Mouse (Mus musculus) regulatory T cell (primary cell): ENCODE data around the gene Hps6.

ENCODE experiments used
- in situ Hi-C: fragments of 300-600 bp; cut with MboI, MseI; formaldehyde crosslinking; loops from one replicate; pipeline ENCODE4 v1.15.1; 2025; ENCODE audit warnings: high pct_unique_total_duplicates

Gene Hps6

DNA sequence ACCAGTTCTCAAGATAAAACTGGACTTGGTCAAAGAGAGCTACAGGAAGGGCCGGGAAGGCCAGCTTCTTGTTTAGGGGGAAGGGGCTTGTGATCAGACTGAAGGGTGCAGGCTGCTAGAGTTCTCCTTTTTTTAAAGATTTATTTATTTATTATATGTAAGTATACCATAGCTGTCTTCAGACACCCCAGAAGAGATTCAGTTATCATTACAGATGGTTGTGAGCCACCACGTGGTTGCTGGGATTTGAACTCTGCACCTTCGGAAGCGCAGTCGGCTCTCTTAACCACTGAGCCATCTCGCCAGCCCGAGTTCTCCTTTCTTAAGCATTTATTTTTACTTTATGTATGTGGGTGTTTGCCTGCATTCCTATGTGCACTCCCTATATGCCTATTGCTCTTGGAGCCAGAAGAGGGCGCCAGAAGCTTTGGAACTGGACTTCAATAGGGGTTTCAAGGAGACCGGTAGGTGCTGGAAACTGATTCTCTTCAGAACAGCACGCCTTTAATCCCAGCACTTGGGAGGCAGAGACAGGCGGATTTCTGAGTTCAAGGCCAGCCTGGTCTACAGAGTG, 25.5 kb downstream of the Hps6 start:
- in situ Hi-C loops, result no loop called here

DNA sequence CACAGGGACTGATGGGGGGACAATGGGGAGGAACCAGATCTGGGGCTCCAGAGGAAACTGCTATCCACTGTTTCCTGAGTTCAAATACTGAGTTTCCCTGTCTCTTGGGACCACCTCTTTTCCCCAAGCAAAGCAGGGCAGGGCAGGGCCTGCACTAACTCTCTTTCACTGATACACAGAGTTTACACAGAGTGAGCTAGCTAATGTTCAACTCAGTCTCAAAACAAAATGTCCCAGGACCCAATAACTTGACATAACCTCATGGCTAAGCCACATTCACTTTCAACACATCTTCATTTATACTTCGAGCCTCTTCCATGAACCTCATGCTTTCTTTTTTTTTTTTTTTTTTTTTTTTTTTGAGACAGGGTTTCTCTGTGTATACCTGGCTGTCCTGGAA, 26.3 kb downstream of the Hps6 start:
- in situ Hi-C loops, result no loop called here

DNA sequence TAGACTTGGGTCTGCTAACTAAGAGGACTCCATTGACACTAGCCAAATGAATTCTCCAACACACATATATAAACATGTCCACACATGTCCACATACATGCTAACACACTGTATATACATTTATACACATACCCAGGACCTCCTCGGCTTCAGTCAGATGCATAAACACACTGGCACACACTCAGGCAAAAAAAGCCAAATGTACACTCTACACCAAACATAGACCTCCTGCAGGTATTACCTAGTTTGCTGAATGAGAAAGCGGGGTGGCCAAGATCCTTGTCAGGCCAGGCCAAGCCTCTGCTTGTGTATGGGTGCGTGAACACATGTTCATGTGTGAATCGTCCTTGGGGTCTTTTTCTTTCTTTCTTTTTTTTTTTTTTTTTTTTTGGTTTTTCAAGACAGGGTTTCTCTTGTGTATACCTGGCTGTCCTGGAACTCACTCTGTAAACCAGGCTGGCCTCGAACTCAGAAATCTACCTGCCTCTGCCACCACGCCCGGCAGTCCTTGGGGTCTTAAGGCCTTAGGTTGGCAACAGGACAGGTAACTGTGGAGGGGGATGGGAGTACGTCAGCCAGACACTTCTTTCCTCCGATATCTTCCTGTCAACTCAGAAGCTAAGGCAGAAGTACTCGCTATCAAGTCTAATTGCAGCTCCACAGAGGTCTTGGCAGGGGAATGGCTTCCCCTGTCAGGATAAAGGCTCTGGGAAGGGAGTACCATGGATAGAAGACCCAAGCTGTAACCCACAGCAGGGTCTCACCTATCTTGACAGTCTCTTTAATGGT, 27.1 kb downstream of the Hps6 start:
- in situ Hi-C loops, result no loop called here

DNA sequence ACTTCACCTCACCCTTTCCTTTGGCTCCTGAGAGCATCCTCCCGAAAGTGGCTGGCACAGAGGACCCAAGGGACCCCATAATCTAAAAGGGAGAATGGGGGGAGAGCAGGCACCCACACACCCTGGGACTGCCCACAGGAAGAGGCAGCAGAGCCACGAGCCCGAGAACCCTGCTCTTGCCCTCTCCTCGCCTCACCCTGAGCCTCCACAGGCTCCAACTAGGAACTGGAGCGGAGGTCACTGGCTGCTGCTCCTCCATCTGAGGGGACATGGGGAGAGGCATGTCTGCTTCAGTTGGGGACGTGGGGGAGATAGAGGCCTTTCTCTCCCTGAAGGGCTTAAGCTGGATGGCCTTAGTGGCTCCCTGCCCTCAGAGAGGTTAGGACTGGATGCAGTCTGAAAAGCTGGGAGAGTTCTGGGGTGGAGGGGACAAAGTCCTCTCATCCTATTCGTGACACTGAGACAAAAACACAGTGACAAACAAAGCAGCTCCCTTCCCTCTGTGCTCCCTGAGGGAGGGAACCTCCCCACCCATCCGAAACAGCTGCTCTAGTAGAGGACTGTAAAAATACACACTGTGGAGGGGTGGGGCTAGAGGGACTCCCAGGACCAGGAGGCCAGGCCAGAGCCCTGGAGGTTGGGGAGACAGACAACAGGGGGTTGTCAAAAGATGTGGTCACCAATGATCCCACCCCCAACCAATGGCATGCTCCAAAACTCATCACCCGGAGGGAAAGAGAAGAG, 28.6 kb downstream of the Hps6 start:
- in situ Hi-C loops, result no loop called here

DNA sequence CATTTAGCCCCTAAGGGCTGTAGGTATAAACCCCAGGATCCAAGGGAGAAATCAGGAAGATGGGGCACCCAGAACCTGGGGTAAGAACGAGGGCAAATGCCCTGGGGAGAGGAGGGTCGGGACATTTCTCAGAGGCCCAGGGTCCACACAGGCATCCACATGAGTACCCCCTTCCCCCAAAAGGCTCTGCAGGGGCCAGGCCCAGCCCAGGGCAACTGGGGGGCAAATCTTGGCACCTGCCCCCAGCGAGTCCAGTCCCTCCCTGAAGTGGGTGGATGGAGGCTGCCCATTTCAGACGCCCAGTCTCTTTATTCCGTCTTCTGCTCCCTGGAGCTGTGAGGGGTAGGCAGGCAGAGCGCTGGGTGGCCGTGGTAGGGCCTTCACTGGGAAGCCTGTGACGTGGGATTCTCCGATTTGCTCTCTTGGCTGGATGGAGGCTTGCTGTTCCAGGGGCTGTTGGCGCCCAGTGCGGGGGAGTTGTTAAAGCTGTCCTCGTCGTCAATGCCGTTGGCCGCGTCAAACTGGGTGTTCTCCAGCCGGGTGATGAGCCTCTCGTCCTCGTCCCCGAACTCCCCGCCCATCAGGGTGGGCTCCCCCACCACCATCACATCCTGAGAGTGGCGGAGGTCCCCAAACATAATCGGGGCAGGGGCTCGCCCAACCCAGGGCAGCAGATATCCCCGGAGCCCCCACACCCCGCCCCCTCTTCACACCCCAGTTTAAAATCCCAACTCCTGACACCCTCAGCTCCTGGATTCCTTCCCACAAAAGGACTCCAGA, 29.6 kb downstream of the Hps6 start:
- in situ Hi-C loops, result no loop called here

DNA sequence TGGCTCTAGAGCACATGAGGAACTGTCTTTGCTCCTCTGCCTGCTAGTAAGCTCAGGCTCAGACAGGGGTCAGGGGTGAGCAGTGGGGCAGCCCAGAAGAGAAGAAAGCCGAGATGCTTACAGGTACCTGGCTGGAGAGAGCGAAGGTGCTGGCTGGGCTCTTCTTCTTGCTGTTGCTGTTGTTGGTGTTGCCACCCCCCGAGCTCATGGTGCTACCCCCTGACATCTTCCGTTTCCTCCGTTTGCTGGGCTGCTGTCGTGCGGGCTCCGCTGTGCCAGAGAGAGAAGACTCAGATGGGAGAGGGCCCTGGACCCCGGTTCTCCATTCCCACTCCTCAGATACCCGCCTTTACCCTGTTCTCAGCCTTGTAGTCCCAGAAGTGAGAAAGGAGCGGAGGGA, 30.6 kb downstream of the Hps6 start:
- in situ Hi-C loops, result no loop called here

DNA sequence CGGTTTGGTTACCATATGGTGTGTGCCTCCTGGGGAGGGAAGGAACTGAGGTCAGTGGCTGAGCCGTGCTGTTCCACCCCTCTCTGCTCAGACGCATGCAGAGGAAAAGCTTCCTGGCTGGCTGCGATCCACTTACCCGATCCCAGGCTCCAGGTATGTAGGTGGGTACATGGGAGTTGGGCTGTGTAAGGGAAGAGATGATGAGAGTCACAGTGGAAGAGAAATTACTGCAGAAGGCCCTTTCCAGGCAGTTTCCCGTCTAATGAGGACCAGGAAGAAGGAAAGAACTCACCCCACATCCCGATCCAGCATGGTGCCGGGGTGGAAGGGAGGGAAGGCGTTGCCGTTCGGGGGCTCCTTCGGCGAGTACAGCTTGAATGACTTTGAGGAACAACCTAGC, 32.7 kb downstream of the Hps6 start:
- in situ Hi-C loops, result no loop called here

DNA sequence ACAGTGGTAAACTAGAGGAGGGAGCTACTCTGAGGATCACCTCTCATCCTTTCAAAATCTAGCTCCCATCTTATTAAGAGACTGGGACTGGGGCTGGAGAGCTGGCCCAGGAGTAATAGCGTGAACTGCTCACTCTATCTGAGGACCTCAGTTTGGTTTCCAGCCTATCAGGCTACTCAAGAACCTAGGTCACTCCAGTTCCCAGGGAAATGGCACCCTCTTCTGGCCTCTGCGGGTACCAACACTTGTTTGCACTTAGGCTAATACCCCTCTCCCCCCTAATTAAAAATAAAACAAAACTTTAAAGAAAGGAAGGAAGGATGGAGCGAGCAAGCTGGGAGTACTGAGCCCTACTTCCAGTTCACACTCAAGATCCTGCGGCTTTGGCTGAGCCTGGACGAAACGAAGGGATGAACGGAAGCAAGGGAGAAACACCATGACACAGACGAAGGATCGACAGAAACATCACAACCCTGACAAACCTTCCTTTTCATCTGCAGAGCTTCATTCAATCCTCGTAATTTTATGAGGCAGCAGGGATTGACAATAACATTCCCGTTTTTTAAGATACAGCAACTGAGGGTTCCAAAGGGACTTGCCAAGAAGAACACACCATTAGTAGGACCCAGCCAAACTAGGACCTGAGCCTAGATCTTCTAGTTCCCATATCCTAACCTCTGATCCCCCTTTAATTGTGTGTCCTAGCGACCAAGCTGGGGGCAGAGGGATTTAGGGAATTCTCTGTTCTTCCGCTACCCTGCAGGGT, 33.4 kb downstream of the Hps6 start:
- in situ Hi-C loops, result no loop called here

DNA sequence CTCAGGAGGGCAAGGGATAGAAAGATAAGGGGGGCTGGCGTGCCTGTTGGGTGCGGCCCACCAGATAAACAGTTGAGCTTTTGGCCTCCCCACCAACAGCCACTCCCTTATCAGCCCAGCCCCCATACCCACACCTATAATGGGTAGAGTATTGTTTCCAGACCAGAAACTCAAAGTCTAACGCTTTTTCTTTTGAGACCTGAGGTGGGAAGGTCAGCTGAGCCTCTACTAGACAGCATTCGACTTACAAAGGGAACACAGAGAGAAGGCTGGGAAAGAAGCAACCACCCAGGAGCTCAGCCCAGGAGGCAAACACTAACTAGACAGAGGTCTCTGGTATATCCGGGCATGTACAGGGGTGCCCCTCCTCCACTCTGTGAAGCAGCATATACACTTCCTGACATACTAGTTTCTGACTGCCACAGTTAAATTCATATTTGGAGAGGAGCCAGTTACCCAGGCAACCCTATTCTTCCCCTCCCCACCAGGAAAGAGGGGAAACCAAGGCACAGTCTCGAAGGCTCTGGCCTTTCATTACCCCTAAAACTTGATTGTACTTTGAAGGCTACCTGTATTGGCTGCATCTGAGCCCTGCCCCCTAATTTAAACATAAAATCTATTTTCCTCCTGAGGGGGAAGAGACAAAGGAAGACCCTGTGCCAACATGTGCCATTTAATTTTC, 34.1 kb downstream of the Hps6 start:
- in situ Hi-C loops, result no loop called here

DNA sequence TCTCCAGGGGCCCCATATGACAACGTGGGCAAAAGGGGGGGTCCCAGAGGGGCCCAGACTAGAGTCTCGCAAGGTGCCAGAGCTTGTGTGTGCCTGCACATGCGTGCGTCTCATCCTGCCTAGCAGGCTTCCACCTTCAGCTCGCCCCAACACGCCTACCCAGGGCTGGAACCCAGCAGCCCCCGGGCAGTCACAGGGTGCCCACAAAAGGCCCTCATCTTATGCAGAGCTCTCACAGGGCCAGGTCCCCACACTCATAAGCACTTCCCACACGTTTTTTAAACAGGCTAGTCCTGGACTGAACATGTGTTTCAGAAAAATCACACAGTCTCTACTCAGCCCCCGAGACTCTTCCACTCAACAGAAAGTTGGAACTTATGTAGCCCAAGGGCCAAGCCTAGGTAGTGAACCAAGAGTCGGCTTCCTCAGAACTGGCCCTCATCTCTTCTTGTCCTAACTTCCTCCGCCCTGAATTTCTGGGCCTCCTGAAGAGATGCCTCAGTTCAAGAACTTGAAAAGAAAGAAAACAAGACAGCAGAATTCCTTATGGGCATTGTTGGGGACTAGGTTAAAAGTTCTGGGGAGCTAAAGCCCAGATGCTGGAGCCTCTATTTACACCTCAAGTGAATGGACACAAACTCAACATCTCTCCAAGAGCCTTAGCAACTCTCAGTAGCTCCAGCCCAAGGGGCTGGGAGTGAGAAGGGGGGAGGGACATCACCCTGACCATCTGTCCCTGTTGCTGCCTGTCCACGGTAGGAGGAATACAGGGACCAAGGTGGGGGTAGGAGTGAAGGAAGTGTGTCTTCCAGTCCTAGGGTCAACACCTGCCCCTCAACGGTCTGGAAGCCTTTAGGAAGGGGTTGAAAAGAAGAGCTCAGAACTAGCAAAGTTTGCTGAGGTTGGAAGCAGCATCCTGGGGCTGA, 34.9 kb downstream of the Hps6 start:
- in situ Hi-C loops, result no loop called here

DNA sequence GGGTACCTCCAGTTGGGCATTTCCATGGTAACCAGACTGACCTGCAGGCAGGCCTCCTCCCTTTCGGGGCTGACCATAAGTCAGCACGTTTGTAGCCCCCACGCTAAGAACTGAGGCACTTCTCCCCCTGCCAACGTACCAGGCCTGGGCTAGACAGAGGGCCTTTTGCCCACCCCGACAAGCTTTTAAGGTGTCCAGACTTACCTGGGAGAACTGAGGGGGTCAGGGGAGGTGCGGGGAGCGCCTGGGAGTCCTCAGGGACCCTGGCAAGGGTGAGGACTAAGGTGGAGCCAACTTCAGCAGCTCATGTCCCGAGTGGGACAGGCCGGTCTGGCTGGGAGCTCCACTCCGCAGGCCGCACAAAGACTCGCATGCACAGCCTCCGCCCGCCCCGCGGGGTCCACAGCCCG, 35.5 kb downstream of the Hps6 start:
- in situ Hi-C loops, result no loop called here

DNA sequence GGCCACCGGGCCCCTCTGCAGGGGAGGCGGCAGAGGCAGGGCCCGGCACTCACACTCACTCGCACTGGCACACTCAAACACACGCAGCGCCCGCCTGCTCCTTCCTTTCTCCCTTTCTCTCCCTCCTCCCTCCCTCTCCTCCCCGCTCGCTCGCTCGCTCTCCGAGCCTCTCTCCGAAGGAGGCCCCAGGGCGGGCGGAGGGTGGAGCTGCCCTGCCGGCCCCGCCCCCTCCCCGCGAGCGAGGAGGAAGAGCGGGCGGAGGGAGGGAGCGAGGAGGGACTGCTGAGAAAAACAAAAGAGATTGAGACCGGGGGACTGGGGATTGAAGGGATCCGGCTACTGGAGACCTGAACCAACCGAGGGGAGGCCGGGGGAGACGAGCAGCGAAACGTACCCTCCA, 36.2 kb downstream of the Hps6 start:
- in situ Hi-C loops, result no loop called here

DNA sequence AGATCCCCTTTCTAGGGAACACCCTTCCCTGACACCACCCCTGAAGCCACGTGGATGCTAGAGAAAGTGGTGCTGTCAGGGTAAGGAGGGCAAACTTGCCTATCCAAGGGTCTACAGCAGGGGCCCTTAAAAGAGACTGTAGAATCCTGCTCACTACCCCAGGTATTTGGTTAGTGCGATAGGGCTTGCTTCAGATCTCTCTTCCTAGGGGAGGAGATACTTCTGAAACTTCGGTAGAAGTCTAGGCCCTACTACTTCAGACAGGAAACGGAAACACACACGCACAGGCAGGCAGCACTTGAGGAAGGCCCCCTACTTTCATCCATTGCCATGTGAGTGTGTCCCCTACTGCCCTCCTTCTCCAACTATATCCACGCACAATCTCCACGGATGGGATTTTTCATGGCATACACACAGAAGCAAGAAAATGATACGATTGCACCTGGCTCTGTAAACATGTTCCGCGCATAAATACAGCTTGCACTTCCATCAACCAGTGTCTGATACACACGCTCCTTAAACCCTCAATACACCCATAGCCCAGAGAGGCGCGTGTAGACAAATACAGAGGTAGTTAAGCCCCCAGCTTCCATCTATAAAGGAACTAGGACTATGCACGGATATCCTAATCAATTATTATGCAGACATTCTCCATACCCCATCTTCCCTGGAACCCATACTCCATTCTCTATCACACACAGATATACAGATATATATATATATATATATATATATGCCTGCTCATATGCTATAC, 37.0 kb downstream of the Hps6 start:
- in situ Hi-C loops, result no loop called here

DNA sequence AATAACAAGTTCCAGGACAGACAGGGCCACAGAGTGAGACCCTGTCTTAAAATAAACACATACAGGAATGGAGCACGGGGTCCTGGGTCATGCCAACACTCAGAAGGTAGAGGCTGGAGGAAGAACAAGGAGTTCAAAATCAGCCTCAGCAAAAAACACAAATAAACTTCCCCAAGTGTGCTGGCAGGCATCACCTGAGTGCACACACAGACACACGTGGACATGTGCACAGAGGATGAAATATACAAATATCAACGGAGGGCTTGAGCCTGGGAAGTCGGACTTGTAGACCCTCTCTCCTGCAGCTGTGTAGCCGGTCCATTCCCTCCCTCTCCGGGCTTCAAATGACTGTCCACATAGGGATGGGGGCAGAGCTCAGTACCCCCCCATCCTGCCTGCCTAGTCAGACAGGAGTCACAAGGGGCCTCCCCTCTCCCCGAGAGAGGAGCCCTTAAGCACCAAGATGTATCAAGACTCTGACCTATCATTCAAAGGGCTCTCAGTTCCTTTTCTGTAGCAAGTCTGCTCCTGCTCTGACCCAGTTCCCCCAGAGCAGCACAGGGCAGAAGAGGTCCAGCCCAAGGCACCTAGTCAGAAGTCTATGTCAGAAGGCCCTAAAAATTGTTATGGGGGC, 38.1 kb downstream of the Hps6 start:
- in situ Hi-C loops, result no loop called here

DNA sequence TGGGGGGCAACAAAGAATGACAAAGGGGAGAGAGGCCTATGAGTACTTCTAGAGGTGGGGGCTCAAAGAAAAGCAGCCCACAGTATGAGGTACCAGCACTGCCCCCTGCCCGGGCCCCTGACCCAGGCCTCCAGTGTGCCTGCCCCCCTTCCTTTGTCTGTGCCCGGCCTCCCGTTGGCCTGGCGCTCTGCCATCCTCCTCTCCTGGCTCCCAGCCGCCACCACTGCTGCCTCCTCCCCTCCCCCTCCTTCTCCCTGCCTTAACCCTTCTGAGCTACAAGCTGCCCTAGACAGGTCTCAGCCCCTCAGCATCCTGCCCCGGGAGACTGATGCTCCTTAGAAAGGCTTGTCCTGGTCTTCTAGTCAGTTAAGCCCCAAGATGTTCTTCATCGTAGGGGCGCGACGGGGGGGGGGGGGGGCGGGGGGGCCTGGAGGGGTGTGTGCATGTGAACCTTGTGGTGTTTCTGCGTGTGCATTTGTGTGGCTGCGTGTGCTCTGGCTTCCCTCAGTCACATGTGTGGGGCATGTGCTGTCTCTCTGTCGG, 38.7 kb downstream of the Hps6 start:
- in situ Hi-C loops, result no loop called here

DNA sequence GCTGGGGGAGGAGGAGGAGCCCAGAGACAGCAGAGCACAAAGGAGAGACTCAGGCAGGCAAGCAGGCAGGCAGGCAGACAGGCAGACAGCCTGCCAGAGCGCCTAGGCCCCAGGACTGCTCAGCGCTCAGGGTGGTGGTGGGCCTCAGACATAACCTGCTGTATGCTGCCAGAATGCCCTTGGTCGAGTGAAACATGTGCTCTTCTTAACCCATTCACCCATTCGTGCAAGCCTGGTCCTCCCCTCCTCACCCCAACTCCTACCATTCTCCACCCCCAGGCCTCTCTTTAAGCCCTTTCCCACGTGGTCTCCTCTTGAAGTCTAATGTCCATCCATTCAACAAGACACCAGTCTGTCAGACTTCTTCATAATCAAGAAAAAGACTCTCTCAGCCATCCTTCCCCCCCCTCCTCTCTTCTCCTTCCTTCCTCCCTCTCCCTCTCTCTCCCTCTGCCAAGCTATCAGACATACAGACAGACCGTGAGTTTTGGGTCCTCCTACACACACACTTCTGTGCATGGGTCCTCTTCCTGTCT, 39.2 kb downstream of the Hps6 start:
- in situ Hi-C loops, result no loop called here

DNA sequence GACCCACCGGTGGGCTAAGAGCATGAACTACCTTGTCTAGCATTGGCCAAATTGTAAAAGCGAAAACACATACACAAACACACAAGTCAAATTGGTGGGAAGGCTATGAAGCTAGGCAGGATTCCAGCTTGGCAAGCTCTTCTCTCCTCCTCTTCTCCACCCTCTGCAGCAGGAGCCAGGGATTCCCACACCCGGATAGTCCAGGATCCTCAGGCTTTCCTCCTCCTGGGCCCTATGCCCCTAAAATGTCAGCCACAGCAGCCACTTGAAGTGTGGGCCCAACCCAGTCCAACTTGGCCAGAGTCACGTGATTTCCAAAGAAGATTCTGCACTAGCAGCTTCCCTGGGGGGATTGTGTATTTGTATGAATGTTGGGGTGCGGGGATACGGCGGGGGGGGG, 40.1 kb downstream of the Hps6 start:
- in situ Hi-C loops, result no loop called here
